Mouse (Mus musculus) heart, embryonic 14.5 days (tissue): ENCODE data around the gene Agtpbp1. TPM values are rescaled to one million over a fixed set of nuclear protein-coding genes. Genes with fewer than 3 reads are reported as not detected.

Experiments used
- ATAC-seq: fragments of 200-750 bp; cut with Nextera tagmentation; 2 replicates; pipeline ENCODE4 v1.8.0; 2017; ENCODE audit warnings: low read depth, moderate TSS enrichment; ENCODE audit not compliant: insufficient number of reproducible peaks, insufficient read depth, low FRiP score
- H3K27ac ChIP-seq, 2 experiments: fragments of 200-500 bp in 1 of 2; fragments of 300-500 bp in 1 of 2; sonication (generic) in 1 of 2; replicated peaks in 1 of 2; 2 replicates each; pipeline ENCODE4 v1.5.1; 2012 to 2014; ENCODE audit warnings: low read depth in 2 of 2, low read length in 2 of 2, control low read depth in 1 of 2, mild to moderate bottlenecking in 1 of 2, mixed read lengths in 1 of 2; ENCODE audit not compliant: control insufficient read depth in 1 of 2, insufficient read depth in 1 of 2
- H3K27me3 ChIP-seq: fragments of 300-500 bp; sonication (generic); 2 replicates; pipeline ENCODE4 v1.6.1; 2014; ENCODE audit warnings: mild to moderate bottlenecking, low read length, control low read depth; ENCODE audit not compliant: control insufficient read depth, insufficient read depth
- H3K36me3 ChIP-seq: fragments of 300-500 bp; sonication (generic); 2 replicates; pipeline ENCODE4 v1.6.1; 2014; ENCODE audit warnings: mild to moderate bottlenecking, control low read depth, low read length, mixed read lengths; ENCODE audit not compliant: control insufficient read depth, insufficient read depth
- H3K4me1 ChIP-seq, 2 experiments: fragments of 200-500 bp in 1 of 2; fragments of 300-500 bp in 1 of 2; sonication (generic) in 1 of 2; 2 replicates each; pipeline ENCODE4 v1.6.1; 2012 to 2014; ENCODE audit warnings: low read length in 2 of 2, control low read depth in 1 of 2, mixed read lengths in 1 of 2; ENCODE audit not compliant: control insufficient read depth in 2 of 2, insufficient read depth in 2 of 2
- H3K4me2 ChIP-seq: fragments of 300-500 bp; sonication (generic); 2 replicates; pipeline ENCODE4 v1.6.1; 2014; ENCODE audit warnings: mild to moderate bottlenecking, low read length
- H3K4me3 ChIP-seq, 2 experiments: fragments of 200-500 bp in 1 of 2; fragments of 300-500 bp in 1 of 2; sonication (generic) in 1 of 2; 2 replicates each; pipeline ENCODE4 v1.5.1; 2012 to 2014; ENCODE audit warnings: low read length in 2 of 2, mild to moderate bottlenecking in 2 of 2, control low read depth in 1 of 2, low read depth in 1 of 2, moderate library complexity in 1 of 2; ENCODE audit not compliant: control insufficient read depth in 1 of 2, insufficient read depth in 1 of 2
- H3K9ac ChIP-seq: fragments of 300-500 bp; sonication (generic); 2 replicates; pipeline ENCODE4 v1.6.1; 2014; ENCODE audit warnings: mild to moderate bottlenecking, low read length
- H3K9me3 ChIP-seq: fragments of 300-500 bp; sonication (generic); 2 replicates; pipeline ENCODE4 v1.6.1; 2016; ENCODE audit warnings: low read length, control low read depth; ENCODE audit not compliant: control insufficient read depth
- WGBS: fragments of 180-500 bp; shearing (Covaris S2); extraction: QIAGEN DNeasy Blood & Tissue Kit; methylation state at CpG from one replicate; pipeline ENCODE4 v1.1.7; 2014; 5-methylcytosine and 5-hydroxymethylcytosine counted together
- polyA plus RNA-seq: library from polyadenylated mRNA; unstranded; fragments of >200 nt; fragmentation: Nextera tagmentation; extraction: Ambion mirVana; gene quantifications from 2 replicates; pipeline ENCODE4 v1.2.1, GENCODE M21; 2014

The Agtpbp1 gene
- polyA plus RNA-seq, 1 experiment from 2014 or later, result 15.1 TPM

- Histone ChIP-seq H3K36me3 (peaks cover 32% of the 10 kb centered on the region), H3K27ac (no peak overlapping the region), H3K4me1 (no peaks in the 10 kb centered on the region), H3K9me3 (no peaks in the 10 kb centered on the region), H3K9ac (no peak overlapping the region), H3K4me2 (no peak overlapping the region), H3K27me3 (no peaks in the 10 kb centered on the region), H3K4me3 (no peak overlapping the region)
- ATAC-seq, result no peak
- WGBS, result 62% methylated on average over 10 of the region's 10 CpGs
Observed at GRCm38 (mm10) chr13:59509644-59510366, 75.2 kb downstream of the Agtpbp1 start.

GRCm38 (mm10) chr13:59508584-59508983 is 76.4 kb downstream of the Agtpbp1 start:
- WGBS, result 76% methylated on average over 4 of the region's 4 CpGs
- peaks cover 28% of the 10 kb centered on the region for H3K36me3 ChIP-seq
- H3K4me2 ChIP-seq, result no peak overlapping the region
- no peaks in the 10 kb centered on the region for H3K27me3 ChIP-seq
- H3K9ac ChIP-seq, result no peak overlapping the region
- no peak for ATAC-seq
- no peak overlapping the region for H3K27ac ChIP-seq
- H3K9me3 ChIP-seq, result no peaks in the 10 kb centered on the region
- H3K4me1 ChIP-seq, result no peaks in the 10 kb centered on the region
- H3K4me3 ChIP-seq, result no peak overlapping the region

GRCm38 (mm10) chr13:59506450-59506849 is 78.6 kb downstream of the Agtpbp1 start:
- Histone ChIP-seq H3K9ac (no peak overlapping the region), H3K4me1 (no peaks in the 10 kb centered on the region), H3K9me3 (no peaks in the 10 kb centered on the region), H3K4me2 (no peak overlapping the region), H3K27me3 (no peaks in the 10 kb centered on the region), H3K4me3 (no peak overlapping the region), H3K27ac (no peak overlapping the region), H3K36me3 (peaks cover 14% of the 10 kb centered on the region)
- 65% methylated on average over 1 of the region's 1 CpGs for WGBS
- ATAC-seq, result no peak

- peaks cover 14% of the 10 kb centered on the region for H3K36me3 ChIP-seq
- no peaks in the 10 kb centered on the region for H3K4me1 ChIP-seq
- 73% methylated on average over 4 of the region's 4 CpGs for WGBS
- no peaks in the 10 kb centered on the region for H3K27me3 ChIP-seq
- no peak for ATAC-seq
- no peak overlapping the region for H3K4me3 ChIP-seq
- no peak overlapping the region for H3K4me2 ChIP-seq
- H3K27ac ChIP-seq, result no peak overlapping the region
- H3K9ac ChIP-seq, result no peak overlapping the region
- H3K9me3 ChIP-seq, result no peaks in the 10 kb centered on the region
Observed at GRCm38 (mm10) chr13:59505867-59506266, 79.2 kb downstream of the Agtpbp1 start.

GRCm38 (mm10) chr13:59503581-59503980 is 81.4 kb downstream of the Agtpbp1 start:
- ATAC-seq, result no peak
- Histone ChIP-seq H3K4me2 (no peak overlapping the region), H3K27ac (no peak overlapping the region), H3K4me3 (no peak overlapping the region), H3K9me3 (no peaks in the 10 kb centered on the region), H3K4me1 (no peaks in the 10 kb centered on the region), H3K27me3 (no peaks in the 10 kb centered on the region), H3K36me3 (peaks cover 27% of the 10 kb centered on the region), H3K9ac (no peak overlapping the region)
- WGBS, result 80% methylated on average over 4 of the region's 4 CpGs

GRCm38 (mm10) chr13:59499831-59500230 is 85.2 kb downstream of the Agtpbp1 start:
- Histone ChIP-seq H3K9ac (no peak overlapping the region), H3K27me3 (no peaks in the 10 kb centered on the region), H3K4me3 (no peak overlapping the region), H3K36me3 (peaks cover 26% of the 10 kb centered on the region), H3K9me3 (no peaks in the 10 kb centered on the region), H3K4me2 (no peak overlapping the region), H3K4me1 (0 out of 4 replicates have a peak, but pooled peaks cover 0 to 3% of the 10 kb centered on the region in 2 experiments), H3K27ac (no peak overlapping the region)
- no peak for ATAC-seq
- 67% methylated on average over 6 of the region's 6 CpGs for WGBS

GRCm38 (mm10) chr13:59499374-59499773 is 85.7 kb downstream of the Agtpbp1 start:
- Histone ChIP-seq H3K9me3 (no peaks in the 10 kb centered on the region), H3K4me3 (no peak overlapping the region), H3K36me3 (peaks cover 30% of the 10 kb centered on the region), H3K27ac (no peak overlapping the region), H3K4me1 (0 out of 4 replicates have a peak, but pooled peaks cover 0 to 3% of the 10 kb centered on the region in 2 experiments), H3K27me3 (no peaks in the 10 kb centered on the region), H3K4me2 (no peak overlapping the region), H3K9ac (no peak overlapping the region)
- no peak for ATAC-seq
- 84% methylated on average over 2 of the region's 2 CpGs for WGBS

GRCm38 (mm10) chr13:59498191-59498590 is 86.8 kb downstream of the Agtpbp1 start:
- no peak overlapping the region for H3K9ac ChIP-seq
- no peaks in the 10 kb centered on the region for H3K27me3 ChIP-seq
- 79% methylated on average over 5 of the region's 5 CpGs for WGBS
- no peaks in the 10 kb centered on the region for H3K9me3 ChIP-seq
- peaks cover 32% of the 10 kb centered on the region for H3K36me3 ChIP-seq
- no peak overlapping the region for H3K4me3 ChIP-seq
- H3K4me1 ChIP-seq, result 0 out of 4 replicates have a peak, but pooled peaks cover 0 to 3% of the 10 kb centered on the region in 2 experiments
- no peak for ATAC-seq
- no peak overlapping the region for H3K27ac ChIP-seq
- H3K4me2 ChIP-seq, result no peak overlapping the region
